Mouse (Mus musculus) stomach, postnatal 0 days (tissue): ENCODE results near the gene Gbp2b.

Experiments used
- CTCF ChIP-seq: IDR thresholded peaks from 2 replicates; pipeline ENCODE4 v1.5.1; 2016; ENCODE audit warnings: antibody characterized with exemption, low read depth, mild to moderate bottlenecking, moderate library complexity
- EP300 ChIP-seq: optimal IDR thresholded peaks from 2 replicates; pipeline ENCODE3; 2016; ENCODE audit warnings: antibody characterized with exemption

DNA sequence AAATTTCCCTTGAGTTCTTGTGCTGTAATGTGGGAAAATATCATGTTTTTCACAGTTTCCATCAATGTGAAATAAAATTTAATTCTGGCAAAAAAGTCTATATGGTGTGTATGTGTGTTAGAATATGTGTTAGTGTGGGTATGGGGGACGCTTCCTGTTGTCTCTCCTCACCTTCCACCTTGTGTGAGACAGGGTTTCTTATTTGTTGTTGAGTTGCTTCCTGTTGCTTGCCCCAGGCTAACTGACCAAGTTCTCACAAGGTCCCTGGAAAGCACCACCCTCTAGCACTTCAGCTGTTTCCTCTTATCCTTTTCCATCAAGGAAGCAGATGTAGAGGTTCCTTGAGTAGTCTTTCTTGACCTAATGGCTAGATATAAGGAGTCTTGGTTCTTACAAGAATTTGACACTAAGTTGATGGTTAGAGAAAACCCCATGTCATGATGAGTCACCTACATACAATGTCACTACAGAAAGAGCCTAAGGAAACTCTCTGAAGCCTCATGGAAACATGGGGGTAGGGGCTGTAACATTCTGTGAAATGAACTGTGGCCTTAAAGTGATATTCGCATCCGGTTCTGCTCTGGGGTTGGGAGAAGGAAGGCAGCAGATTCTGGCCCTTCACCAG, 44.5 kb upstream of the Gbp2b start:
- TF ChIP-seq CTCF (no peak), EP300 (no peak)
